Mouse (Mus musculus): ENCODE data around the gene B3gnt8. TPM values are rescaled to one million over a fixed set of nuclear protein-coding genes. Genes with fewer than 3 reads are reported as not detected.

Gene B3gnt8
- polyA plus RNA-seq, 1 experiment from 2014 or later, result 12.3 TPM

DNA sequence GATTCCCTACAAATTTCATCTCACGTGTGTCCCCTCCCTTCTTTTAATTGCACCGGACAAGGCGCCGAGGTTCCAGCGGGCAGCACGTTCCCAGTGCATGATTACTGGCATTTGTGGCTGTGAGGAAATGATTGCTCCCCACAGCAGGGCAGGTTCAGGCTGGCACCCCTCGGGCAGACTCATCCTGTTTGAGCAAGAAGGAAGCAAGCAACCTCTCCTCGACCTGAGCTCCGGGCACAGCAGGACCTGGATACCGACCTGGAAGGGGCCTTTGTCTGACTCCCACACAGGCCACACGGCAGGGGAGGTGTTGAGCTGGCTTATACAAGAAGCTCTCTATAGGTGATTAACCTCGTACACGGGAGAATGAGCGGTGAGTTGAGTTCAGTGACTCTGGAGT is 18.6 kb downstream of the B3gnt8 start:
- no peak for ATAC-seq (ENCODE audit: insufficient read depth, low FRiP score, low read depth)
- Histone ChIP-seq H3K4me3 (replicated peaks) (no peak overlapping the region), H3K27me3 (replicated peaks) (no peaks in the 10 kb centered on the region), H3K9ac (no peak overlapping the region), H3K4me1 (no peaks in the 10 kb centered on the region), H3K36me3 (no peaks in the 10 kb centered on the region), H3K4me2 (no peak overlapping the region), H3K27ac (no peak overlapping the region), H3K9me3 (no peaks in the 10 kb centered on the region)
- WGBS, result 71% methylated on average over 14 of the region's 14 CpGs

DNA sequence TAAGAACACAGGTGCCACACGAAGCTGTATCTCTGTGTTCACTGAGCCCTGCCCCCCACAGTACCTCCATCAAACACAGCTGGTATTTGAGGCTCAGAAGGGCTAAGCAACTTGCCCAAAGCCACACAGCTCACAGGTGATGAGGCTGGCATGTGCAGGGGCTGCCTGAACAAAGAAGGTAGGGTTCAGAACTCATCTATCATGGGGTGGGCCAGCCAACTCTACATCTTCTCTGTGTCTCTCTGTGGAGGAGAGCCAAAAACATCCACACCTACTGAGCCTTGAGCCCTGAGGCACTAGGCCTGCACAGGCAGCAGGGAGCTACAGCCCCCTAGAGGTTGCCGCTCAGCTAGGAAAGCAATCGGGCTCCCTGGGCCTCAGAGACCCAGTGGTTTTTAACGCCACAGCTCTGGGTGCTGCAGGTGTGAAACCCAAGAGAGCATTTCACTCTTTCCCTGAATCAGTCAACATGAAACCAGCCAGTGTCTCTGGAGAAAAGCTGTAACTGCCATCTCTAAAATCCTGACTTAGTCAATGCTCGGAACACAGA is 21.2 kb downstream of the B3gnt8 start:
- H3K9me3 ChIP-seq, result no peaks in the 10 kb centered on the region

GRCm38 (mm10) chr7:25649839-25650238 is 23.4 kb downstream of the B3gnt8 start:
- Histone ChIP-seq H3K9ac (no peak overlapping the region), H3K9me3 (no peaks in the 10 kb centered on the region), H3K27me3 (replicated peaks) (no peaks in the 10 kb centered on the region), H3K36me3 (no peaks in the 10 kb centered on the region), H3K27ac (no peak overlapping the region), H3K4me2 (no peak overlapping the region), H3K4me1 (no peaks in the 10 kb centered on the region), H3K4me3 (replicated peaks) (no peak overlapping the region)
- 75% methylated on average over 5 of the region's 5 CpGs for WGBS
- ATAC-seq (ENCODE audit: insufficient read depth, low FRiP score, low read depth), result no peak

More for the DNA sequence above, 21.2 kb downstream of the B3gnt8 start:
- 47% methylated on average over 5 of the region's 5 CpGs for WGBS
- Histone ChIP-seq H3K4me1 (no peaks in the 10 kb centered on the region), H3K4me2 (no peak overlapping the region), H3K9ac (no peak overlapping the region), H3K4me3 (replicated peaks) (no peak overlapping the region), H3K36me3 (no peaks in the 10 kb centered on the region), H3K27me3 (replicated peaks) (no peaks in the 10 kb centered on the region), H3K27ac (no peak overlapping the region)
- ATAC-seq (ENCODE audit: insufficient read depth, low FRiP score, low read depth), result no peak

DNA sequence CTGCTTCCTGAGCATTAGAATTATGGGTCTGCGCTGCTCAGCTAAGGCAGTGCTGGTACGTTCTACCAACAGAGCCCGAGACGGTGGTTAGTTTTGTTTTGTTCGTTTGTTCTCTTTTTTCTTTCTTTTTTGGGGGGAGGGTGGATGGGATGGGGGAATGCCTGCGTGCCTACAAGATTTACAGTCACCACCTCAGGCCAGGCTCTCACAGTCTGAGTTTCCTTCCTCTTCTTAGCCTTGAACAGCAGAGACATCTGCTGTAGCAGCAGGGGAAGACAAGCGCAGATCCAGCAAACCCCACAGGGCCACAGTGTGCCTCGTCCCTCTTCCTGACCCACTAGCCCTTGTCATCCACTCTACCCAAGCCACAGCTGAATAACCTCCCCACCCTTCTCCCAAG is 24.8 kb downstream of the B3gnt8 start:
- 89% methylated on average over 8 of the region's 8 CpGs for WGBS
- no peaks in the 10 kb centered on the region for H3K9me3 ChIP-seq
- no peaks in the 10 kb centered on the region for H3K27me3 ChIP-seq (replicated peaks)
- H3K9ac ChIP-seq, result no peak overlapping the region
- no peaks in the 10 kb centered on the region for H3K36me3 ChIP-seq
- no peak overlapping the region for H3K4me2 ChIP-seq
- ATAC-seq (ENCODE audit: insufficient read depth, low FRiP score, low read depth), result no peak
- H3K27ac ChIP-seq, result no peak overlapping the region
- H3K4me3 ChIP-seq (replicated peaks), result no peak overlapping the region
- H3K4me1 ChIP-seq, result no peaks in the 10 kb centered on the region

- no peak for ATAC-seq (ENCODE audit: insufficient read depth, low FRiP score, low read depth)
- H3K27me3 ChIP-seq (replicated peaks), result no peaks in the 10 kb centered on the region
- H3K4me3 ChIP-seq (replicated peaks), result no peak overlapping the region
- WGBS, result 71% methylated on average over 12 of the region's 12 CpGs
- H3K9me3 ChIP-seq, result no peaks in the 10 kb centered on the region
- H3K4me2 ChIP-seq, result no peak overlapping the region
- H3K4me1 ChIP-seq, result no peaks in the 10 kb centered on the region
- no peak overlapping the region for H3K9ac ChIP-seq
- H3K27ac ChIP-seq, result no peak overlapping the region
- no peaks in the 10 kb centered on the region for H3K36me3 ChIP-seq
Observed at GRCm38 (mm10) chr7:25652244-25652759, 25.8 kb downstream of the B3gnt8 start.

DNA sequence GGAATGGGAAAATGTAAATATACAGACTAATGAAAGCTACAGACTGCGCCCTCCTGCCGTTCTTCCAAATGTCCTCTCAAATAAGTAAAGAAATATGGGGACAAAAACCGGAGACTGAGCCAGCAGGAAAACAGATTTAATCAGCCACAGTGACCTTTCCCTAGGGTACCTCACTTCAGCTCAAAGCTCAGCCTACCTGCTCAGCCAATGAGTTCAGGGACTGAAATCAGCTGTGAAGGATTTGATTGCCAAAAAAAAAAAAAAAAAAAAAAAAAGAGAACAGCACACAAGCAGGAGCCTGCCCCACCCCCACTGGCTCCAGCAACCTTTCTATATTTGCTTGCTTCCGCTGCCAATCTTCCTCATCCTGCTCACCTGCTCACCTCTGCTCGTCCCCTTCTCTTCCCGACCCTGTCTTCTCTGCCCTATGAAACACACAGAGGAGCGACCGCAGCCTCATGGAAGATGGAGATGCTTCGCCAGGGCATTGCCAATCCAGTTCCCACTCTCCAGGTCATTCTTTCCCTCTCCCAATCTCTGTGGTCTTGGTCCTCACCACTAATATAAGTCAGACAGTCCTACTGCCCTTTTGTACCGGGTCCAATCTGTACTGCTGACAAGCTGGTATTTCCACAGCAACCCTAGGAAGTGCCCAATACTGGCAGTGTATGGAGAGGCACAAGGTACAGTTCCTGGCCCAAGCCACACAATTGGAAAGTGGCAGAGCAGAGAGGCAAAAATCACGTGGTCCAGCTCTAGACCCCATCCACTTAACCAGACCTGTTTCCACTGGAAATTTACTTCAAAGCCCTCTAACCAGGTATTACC is 29.4 kb downstream of the B3gnt8 start:
- Histone ChIP-seq H3K36me3 (no peaks in the 10 kb centered on the region), H3K4me1 (peaks cover 11% of the 10 kb centered on the region), H3K27me3 (replicated peaks) (no peaks in the 10 kb centered on the region), H3K4me2 (no peak overlapping the region), H3K9me3 (no peaks in the 10 kb centered on the region), H3K4me3 (replicated peaks) (no peak overlapping the region), H3K9ac (no peak overlapping the region), H3K27ac (no peak overlapping the region)
- 68% methylated on average over 11 of the region's 11 CpGs for WGBS
- ATAC-seq (ENCODE audit: insufficient read depth, low FRiP score, low read depth), result no peak

GRCm38 (mm10) chr7:25657785-25658184 is 31.3 kb downstream of the B3gnt8 start:
- WGBS, result 25% methylated on average over 10 of the region's 10 CpGs
- no peaks in the 10 kb centered on the region for H3K9me3 ChIP-seq
- H3K27ac ChIP-seq, result no peak overlapping the region
- peaks cover 11% of the 10 kb centered on the region for H3K4me1 ChIP-seq
- H3K4me3 ChIP-seq (replicated peaks), result peak overlapping the region; percentile 67
- no peaks in the 10 kb centered on the region for H3K36me3 ChIP-seq
- H3K27me3 ChIP-seq (replicated peaks), result no peaks in the 10 kb centered on the region
- H3K4me2 ChIP-seq, result peak overlapping the region; percentile 72
- no peak for ATAC-seq (ENCODE audit: insufficient read depth, low FRiP score, low read depth)
- peak overlapping the region; percentile 43; the same call in 1 of the 2 replicates for H3K9ac ChIP-seq

DNA sequence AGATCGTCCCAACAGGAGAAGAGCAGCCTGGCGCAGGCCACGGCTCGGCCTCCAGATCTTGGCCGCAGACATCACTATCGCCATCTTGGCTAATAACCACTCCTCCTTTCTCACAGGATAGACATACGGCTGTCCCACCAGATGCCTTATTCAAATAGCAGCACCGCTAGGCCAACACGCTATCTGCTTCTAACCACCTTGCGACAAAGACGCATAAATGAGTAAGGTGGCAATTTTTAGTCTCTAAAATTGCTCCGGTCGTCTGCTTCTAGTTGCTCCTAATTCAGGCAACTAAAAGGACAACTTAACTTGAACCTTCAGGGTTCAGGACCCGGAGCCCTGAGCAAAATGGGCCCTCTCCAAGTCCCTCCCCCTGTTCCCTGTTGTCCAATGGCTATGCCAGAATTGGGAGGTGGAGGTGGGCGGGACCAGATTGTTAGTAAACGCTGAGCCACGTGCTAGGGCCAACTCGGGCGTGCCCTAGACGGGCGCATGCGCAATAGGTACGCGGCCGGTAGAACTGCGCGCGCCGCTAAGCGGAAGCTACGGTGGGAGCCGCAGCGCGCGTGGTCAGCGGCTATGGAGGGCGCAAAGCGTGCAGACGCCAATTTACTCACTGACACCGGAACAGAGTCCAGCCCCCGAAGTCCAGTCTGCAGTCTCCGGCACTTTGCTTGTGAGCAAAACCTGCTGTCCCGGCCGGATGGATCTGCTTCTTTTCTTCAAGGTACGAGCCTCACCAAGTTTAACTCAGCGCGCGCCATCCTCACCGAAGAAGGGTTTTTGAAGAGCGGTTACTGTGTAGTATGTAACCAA is 32.4 kb downstream of the B3gnt8 start, which contains the start of the genes Bckdha and Exosc5:
TSS of gene Bckdha (minus strand) at position 325 of the 816 bp plus-strand sequence.
TSS of gene Exosc5 (plus strand) at position 508 of the 816 bp plus-strand sequence.
- Histone ChIP-seq H3K4me1 (peaks cover 11% of the 10 kb centered on the region), H3K9me3 (no peaks in the 10 kb centered on the region), H3K27ac (peak within 1 kb of the TSS; percentile 78), H3K27me3 (replicated peaks) (no peaks in the 10 kb centered on the region), H3K4me3 (replicated peaks) (peak within 1 kb of the TSS; percentile 67), H3K9ac (peak within 1 kb of the TSS; percentile 47), H3K36me3 (no peaks in the 10 kb centered on the region; the same call in 1 of the 2 replicates), H3K4me2 (peak within 1 kb of the TSS; percentile 72)
- WGBS, result under 1% methylated on average over 50 of the region's 50 CpGs
- ATAC-seq (ENCODE audit: insufficient read depth, low FRiP score, low read depth), result peak; percentile 98

DNA sequence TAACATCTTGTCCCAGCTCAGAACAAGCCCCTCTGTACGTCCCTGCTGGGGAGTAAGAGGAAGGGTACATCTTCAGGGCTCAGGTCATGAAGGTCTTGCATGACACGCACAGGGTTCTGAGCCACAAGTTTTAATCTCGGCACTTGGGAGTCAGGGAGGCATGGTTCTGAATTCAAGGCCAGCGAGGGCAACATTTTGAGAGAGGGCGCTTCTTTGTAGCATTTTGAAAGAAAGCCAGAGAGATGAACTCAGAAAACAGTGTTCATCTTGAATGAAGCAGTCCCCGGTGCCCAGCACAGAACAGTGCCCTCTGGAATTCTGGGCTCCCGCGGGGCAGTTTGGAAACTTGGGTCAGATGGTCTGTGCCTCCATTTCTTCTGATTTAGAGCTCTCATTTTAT is 39.9 kb downstream of the B3gnt8 start:
- H3K4me3 ChIP-seq (replicated peaks), result no peak overlapping the region

GRCm38 (mm10) chr7:25669158-25669557 is 42.7 kb downstream of the B3gnt8 start:
- WGBS, result 89% methylated on average over 10 of the region's 10 CpGs
- no peak overlapping the region for H3K9ac ChIP-seq
- no peak overlapping the region for H3K4me2 ChIP-seq
- peaks cover 8% of the 10 kb centered on the region; the same call in 1 of the 2 replicates for H3K27me3 ChIP-seq (replicated peaks)
- H3K9me3 ChIP-seq, result no peaks in the 10 kb centered on the region
- ATAC-seq (ENCODE audit: insufficient read depth, low FRiP score, low read depth), result 0 out of 2 replicates have a peak, but pooled peaks have one; percentile 8
- H3K4me3 ChIP-seq (replicated peaks), result no peak overlapping the region
- H3K36me3 ChIP-seq, result peaks cover 10% of the 10 kb centered on the region; the same call in 1 of the 2 replicates
- no peak overlapping the region for H3K27ac ChIP-seq
- no peaks in the 10 kb centered on the region for H3K4me1 ChIP-seq

More for the DNA sequence above, 39.9 kb downstream of the B3gnt8 start:
- 93% methylated on average over 8 of the region's 8 CpGs for WGBS
- Histone ChIP-seq H3K9me3 (no peaks in the 10 kb centered on the region), H3K36me3 (peaks cover 10% of the 10 kb centered on the region; the same call in 1 of the 2 replicates), H3K4me1 (no peaks in the 10 kb centered on the region), H3K4me2 (no peak overlapping the region), H3K9ac (no peak overlapping the region), H3K27me3 (replicated peaks) (no peaks in the 10 kb centered on the region), H3K27ac (no peak overlapping the region)
- no peak for ATAC-seq (ENCODE audit: insufficient read depth, low FRiP score, low read depth)

GRCm38 (mm10) chr7:25669631-25670030 is 43.2 kb downstream of the B3gnt8 start:
- WGBS, result 76% methylated on average over 9 of the region's 9 CpGs
- Histone ChIP-seq H3K4me1 (peaks cover 3% of the 10 kb centered on the region; the same call in 1 of the 2 replicates), H3K4me3 (replicated peaks) (no peak overlapping the region), H3K9me3 (no peaks in the 10 kb centered on the region), H3K9ac (no peak overlapping the region), H3K36me3 (peaks cover 7% of the 10 kb centered on the region; the same call in 1 of the 2 replicates), H3K27me3 (replicated peaks) (peaks cover 13% of the 10 kb centered on the region; the same call in 1 of the 2 replicates), H3K4me2 (no peak overlapping the region), H3K27ac (no peak overlapping the region)
- ATAC-seq (ENCODE audit: insufficient read depth, low FRiP score, low read depth), result no peak

Measured in stomach, embryonic 15.5 days (tissue).